Mouse (Mus musculus) MEL (cell line): ENCODE results near the gene Crebbp. TPM values are rescaled to one million over a fixed set of nuclear protein-coding genes. Genes with fewer than 3 reads are reported as not detected.

Experiments
- DNase-seq: peaks from one replicate; pipeline ENCODE4 v3.0.0; 2011; ENCODE audit warnings: low read depth, low spot score
- H3K27ac ChIP-seq: 2 replicates; pipeline ENCODE4 v1.5.1; 2012; ENCODE audit warnings: low read depth, mild to moderate bottlenecking, control low read depth, low read length, moderate library complexity; ENCODE audit not compliant: control insufficient read depth
- H3K27me3 ChIP-seq, 2 experiments: fragments of 150-350 bp in 1 of 2; sonication (generic) in 1 of 2; 2 replicates each; pipeline ENCODE4 v1.6.1; 2012; ENCODE audit warnings: low read length in 2 of 2, mild to moderate bottlenecking in 2 of 2, improper control_type of control experiment in 1 of 2, moderate library complexity in 1 of 2; ENCODE audit not compliant: insufficient read depth in 2 of 2, control insufficient read depth in 1 of 2
- H3K36me3 ChIP-seq, 2 experiments: 2 replicates each; pipeline ENCODE4 v1.6.1; 2012 to 2014; ENCODE audit warnings: low read length in 2 of 2, improper control_type of control experiment in 1 of 2, inconsistent platforms in 1 of 2, mild to moderate bottlenecking in 1 of 2; ENCODE audit not compliant: insufficient read depth in 2 of 2, control insufficient read depth in 1 of 2
- H3K4me1 ChIP-seq, 2 experiments: fragments of 150-350 bp in 1 of 2; sonication (generic) in 1 of 2; 2 replicates each; pipeline ENCODE4 v1.6.1; 2012; ENCODE audit warnings: low read length in 2 of 2, improper control_type of control experiment in 1 of 2, mild to moderate bottlenecking in 1 of 2; ENCODE audit not compliant: insufficient read depth in 2 of 2, control insufficient read depth in 1 of 2
- H3K4me3 ChIP-seq, 2 experiments: fragments of 150-350 bp in 1 of 2; sonication (generic) in 1 of 2; 2 replicates each; pipeline ENCODE4 v1.5.1; 2012; ENCODE audit warnings: low read depth in 2 of 2, low read length in 2 of 2, mild to moderate bottlenecking in 2 of 2, moderate library complexity in 2 of 2, control low read depth in 1 of 2, improper control_type of control experiment in 1 of 2; ENCODE audit not compliant: control insufficient read depth in 1 of 2, insufficient read depth in 1 of 2
- H3K79me2 ChIP-seq: 2 replicates; pipeline ENCODE4 v1.6.1; 2012; ENCODE audit warnings: mild to moderate bottlenecking, low read length, moderate library complexity; ENCODE audit not compliant: control insufficient read depth, poor library complexity, insufficient read depth
- H3K9ac ChIP-seq: 2 replicates; pipeline ENCODE4 v1.6.1; 2012; ENCODE audit warnings: low read depth, mild to moderate bottlenecking, control low read depth, low read length, moderate library complexity; ENCODE audit not compliant: control insufficient read depth, poor library complexity, severe bottlenecking
- H3K9me3 ChIP-seq: fragments of 150-350 bp; sonication (generic); replicated peaks from 2 replicates; pipeline ENCODE4 v1.6.1; 2012; ENCODE audit warnings: mild to moderate bottlenecking, low read length, improper control_type of control experiment, moderate library complexity; ENCODE audit not compliant: insufficient read depth
- CHD1 ChIP-seq: IDR thresholded peaks from 2 replicates; pipeline ENCODE4 v1.6.1; 2012; ENCODE audit warnings: low read depth, mild to moderate bottlenecking, inconsistent platforms, low read length, improper control_type of control experiment
- NRF1 ChIP-seq: IDR thresholded peaks from 2 replicates; pipeline ENCODE4 v1.6.1; 2014; ENCODE audit warnings: low read depth, mild to moderate bottlenecking, inconsistent platforms, low read length, improper control_type of control experiment, moderate library complexity; ENCODE audit not compliant: poor library complexity, insufficient read depth, severe bottlenecking
- polyA plus RNA-seq, 2 experiments: library from polyadenylated mRNA; stranded (reverse) in 1 of 2; unstranded in 1 of 2; fragments of >175 nt in 1 of 2; fragments of >200 nt in 1 of 2; gene quantifications; 2 replicates each; pipeline versions ENCODE4 v1.2.1 to v1.2.4; 2012; ENCODE audit warnings: low replicate concordance in 2 of 2, low read depth in 1 of 2; ENCODE audit not compliant: insufficient read length in 2 of 2, insufficient read depth in 1 of 2, missing spikeins in 1 of 2
- total RNA-seq: library from RNA; depleted of rRNA; stranded (reverse); fragments of 300-350 nt; gene quantifications from 2 replicates; pipeline ENCODE4 v1.2.3, GENCODE M21; 2012; rRNA removed

Crebbp gene
- total and polyA plus RNA-seq, 3 experiments: 4.7 to 145 (median 7.0) TPM

DNA sequence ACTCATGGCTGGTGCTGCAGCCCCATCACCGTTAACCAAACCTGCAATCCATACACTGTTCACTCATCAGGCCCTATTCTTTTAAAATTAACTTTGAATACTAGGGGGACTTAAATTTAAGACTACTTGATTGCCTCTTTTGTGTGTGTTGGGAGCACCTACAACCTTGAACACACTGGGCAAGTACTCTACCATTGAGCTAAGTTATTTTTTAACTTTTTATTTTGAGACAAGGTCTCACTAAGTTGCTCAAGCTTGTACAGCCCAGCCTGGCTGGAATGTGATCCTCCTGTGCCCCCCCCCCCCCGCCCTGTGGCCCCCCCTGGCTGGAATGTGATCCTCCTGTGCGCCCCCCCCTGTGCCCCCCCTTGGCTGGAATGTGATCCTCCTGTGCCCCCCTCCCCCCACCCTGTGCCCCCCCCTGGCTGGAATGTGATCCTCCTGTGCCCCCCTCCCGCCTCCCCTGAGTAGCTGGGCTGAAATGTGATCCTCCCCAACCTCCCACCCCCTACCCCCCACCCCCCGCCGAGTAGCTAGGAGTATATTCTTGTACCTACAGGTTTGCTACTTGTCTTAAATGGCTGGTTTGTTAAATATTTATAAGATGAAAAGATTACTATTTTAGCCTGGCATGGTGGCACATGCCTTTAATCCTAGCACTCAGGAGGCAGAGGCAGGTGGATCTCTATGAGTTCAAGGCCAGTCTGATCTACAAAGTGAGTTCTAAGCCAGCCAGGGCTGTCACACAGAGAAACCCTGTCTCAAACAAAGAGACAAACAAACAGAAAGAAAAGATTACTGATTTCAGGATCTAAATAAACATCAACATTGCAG lies 182.1 kb downstream of the Crebbp start:
- no peak for TF ChIP-seq CHD1
- TF ChIP-seq NRF1: no peak
- TF ChIP-seq, all 39 proteins: peak for 0
- H3K79me2 ChIP-seq: no peaks in the 10 kb centered on the region
- peaks cover 12 to 38% of the 10 kb centered on the region in 2 experiments for H3K4me1 ChIP-seq
- H3K9me3 ChIP-seq: no peaks in the 10 kb centered on the region
- no peak overlapping the region; the same call in 1 of the 2 replicates for H3K27ac ChIP-seq
- H3K4me3 ChIP-seq: no peak overlapping the region
- H3K9ac ChIP-seq: no peak overlapping the region
- DNase-seq: no peak
- no peaks in the 10 kb centered on the region for H3K27me3 ChIP-seq
- peaks cover 0 to 27% of the 10 kb centered on the region in 2 experiments; a peak in 2 of 4 replicates for H3K36me3 ChIP-seq

Other genes with a start within 250 kb of the Crebbp start
- gene Nlrc3, start 237.4 kb downstream of the Crebbp start, total RNA-seq: 0.46 and 0.82 TPM in 2 replicates
- under 1 TPM in 1 of 2 experiments, not detected in 1; 0.77 TPM for gene Nlrc3, start 237.4 kb downstream of the Crebbp start, polyA plus RNA-seq
- gene Slx4, start 210.2 kb downstream of the Crebbp start, total RNA-seq: 23.0 and 24.3 TPM in 2 replicates
- gene Slx4, start 210.2 kb downstream of the Crebbp start, polyA plus RNA-seq: 10 to 100 TPM in 1 of 2 experiments, not detected in 1; 35.2 TPM
- 0.42 and 0.81 TPM in 2 replicates for gene Dnase1, start 177.1 kb downstream of the Crebbp start, total RNA-seq
- gene Dnase1, start 177.1 kb downstream of the Crebbp start, polyA plus RNA-seq: 1 to 10 TPM in 1 of 2 experiments, not detected in 1; 7.7 TPM
- 120 and 128 TPM in 2 replicates for gene Trap1, start 136.2 kb downstream of the Crebbp start, total RNA-seq
- gene Trap1, start 136.2 kb downstream of the Crebbp start, polyA plus RNA-seq: 100 to 1,000 TPM; 214 to 299 TPM
- 3.0 and 4.3 TPM in 2 replicates for gene Adcy9, start 206.5 kb upstream of the Crebbp start, total RNA-seq
- gene Adcy9, start 206.5 kb upstream of the Crebbp start, polyA plus RNA-seq: 1 to 10 TPM in 1 of 2 experiments, not detected in 1; 3.0 TPM